Mouse (Mus musculus) naive thymus-derived CD4-positive, alpha-beta T cell, adult 5 months (primary cell): ENCODE measurements around the gene 1700025G04Rik. TPM values are rescaled to one million over a fixed set of nuclear protein-coding genes. Genes with fewer than 3 reads are reported as not detected.

Experiments
- polyA plus RNA-seq: library from polyadenylated mRNA; unstranded; fragments of 100-300 nt; shearing (Covaris generic); gene quantifications from one replicate; pipeline ENCODE4 v1.2.1, GENCODE M21; 2017

The 1700025G04Rik gene
- 45.9 TPM for polyA plus RNA-seq

DNA sequence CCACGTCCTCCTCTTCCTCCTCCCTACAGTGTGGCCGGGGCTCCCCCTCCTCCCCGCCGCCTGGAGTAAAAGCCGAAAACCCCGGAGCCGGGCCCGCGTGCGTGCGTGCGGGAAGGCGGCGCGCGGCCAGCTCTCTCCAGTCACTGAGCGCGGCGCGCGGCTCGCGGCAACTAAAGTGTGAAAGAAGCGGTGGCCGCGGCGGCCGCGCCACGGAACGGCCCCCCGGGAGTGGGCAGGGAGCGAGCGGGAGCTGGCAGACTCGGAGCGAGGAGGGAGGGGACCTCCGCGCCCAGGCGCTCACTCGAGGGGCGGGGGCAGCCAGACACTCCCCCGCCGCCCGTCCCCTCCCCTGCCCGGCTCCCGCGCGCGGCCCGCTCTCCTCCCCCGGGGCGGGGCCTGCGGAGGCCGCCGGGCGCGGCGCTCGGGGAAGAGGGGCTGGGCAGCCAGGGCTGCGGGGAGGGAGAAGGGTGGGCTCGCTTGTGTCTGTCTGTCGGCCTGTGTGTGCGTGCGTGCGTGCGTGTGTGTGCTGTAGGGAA is at the start of gene 1700025G04Rik:
Gene 1700025G04Rik (minus strand): TSS at position 108 of the 536 bp plus-strand sequence.

